Mouse (Mus musculus): ENCODE results near the gene Spdye4b.
"Not testable (repeated sequence)": the region's sequence is repeated elsewhere in the genome, so short reads cannot be mapped to it uniquely, and the experiment has no call there.

Spdye4b gene

DNA sequence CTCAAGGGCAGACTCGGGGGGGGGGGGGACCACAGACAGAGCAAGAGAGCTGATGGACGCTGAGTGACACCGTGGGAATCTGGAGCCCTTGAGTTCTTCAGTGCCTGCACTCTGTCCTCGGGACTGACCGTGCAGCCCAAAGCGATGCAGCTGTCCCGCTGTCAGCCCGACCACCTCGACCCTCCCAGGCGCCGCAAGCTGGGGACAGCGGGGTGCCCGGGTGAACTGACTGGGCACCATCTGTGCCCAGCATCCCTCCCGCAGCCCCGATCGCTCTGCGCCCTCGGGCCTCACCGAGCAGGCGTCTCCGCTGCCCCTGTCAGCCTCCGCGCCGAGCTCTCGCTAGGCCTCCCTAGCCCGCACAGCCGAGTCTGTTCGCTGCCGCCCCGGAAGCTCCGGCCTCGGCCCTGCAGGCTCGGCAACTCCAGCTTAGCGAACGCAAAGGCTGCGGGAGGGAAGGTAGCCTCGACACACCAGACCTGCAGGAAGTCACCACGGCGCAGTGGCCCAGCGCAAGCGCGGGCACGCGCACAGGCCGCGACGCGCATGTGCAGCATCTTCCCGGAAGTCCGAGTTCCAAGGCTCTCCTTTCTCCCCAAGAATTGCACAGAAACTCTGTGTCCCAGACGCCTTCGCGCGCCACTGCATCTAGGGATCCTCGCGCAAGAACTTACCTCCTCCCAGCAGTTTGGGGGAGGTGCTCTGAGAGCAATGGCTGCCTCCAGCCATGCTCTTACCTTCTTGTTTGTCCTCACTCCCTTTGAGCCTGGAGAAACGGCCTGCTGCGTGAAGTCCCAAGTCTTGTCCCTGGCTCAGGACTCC is at the start of gene Spdye4b, which contains the start of gene Rbak:
TSS of gene Spdye4b (plus strand) at position 763 of the 822 bp plus-strand sequence.
TSS of gene Rbak (minus strand) at position 521 of the 822 bp plus-strand sequence.
- in situ Hi-C loops (cut with MboI; ENCODE audit: unreplicated experiment in 2 of 2): loop anchor here (5.0 kb wide), 1 partner anchor 57 kb away; the partner anchor contains the start of gene Zfp12 (in 2 of the 2)

DNA sequence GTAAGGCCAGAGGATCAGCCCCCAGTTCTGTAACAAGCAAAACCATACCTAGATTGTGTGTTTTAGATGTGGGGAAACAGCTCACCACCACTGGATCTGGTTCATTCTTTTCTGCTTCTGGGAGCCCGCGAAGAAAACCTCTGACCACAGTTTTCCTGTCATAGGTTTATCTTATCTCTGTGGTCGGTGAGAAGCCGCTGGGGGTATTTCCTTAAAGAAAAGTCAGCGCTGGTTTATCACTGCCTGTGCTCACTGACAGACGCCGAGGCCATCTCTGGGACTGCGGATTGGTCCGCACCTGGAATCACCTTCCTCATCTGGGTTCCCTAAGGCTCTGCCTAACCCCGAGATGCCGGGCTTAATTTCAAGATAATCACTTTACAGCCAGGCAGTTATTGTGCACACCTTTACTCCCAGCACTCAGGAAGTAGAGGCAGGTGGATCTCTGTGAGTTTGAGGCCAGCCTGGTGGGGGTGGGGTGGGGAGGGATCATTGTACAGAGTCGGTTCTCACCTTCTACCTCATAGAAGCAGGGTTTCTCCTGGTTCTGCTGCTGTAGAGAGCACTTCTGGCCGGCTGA is 47.8 kb upstream of the Spdye4b start:
- in situ Hi-C loops (cut with MboI; ENCODE audit: unreplicated experiment in 2 of 2): no loop called here

DNA sequence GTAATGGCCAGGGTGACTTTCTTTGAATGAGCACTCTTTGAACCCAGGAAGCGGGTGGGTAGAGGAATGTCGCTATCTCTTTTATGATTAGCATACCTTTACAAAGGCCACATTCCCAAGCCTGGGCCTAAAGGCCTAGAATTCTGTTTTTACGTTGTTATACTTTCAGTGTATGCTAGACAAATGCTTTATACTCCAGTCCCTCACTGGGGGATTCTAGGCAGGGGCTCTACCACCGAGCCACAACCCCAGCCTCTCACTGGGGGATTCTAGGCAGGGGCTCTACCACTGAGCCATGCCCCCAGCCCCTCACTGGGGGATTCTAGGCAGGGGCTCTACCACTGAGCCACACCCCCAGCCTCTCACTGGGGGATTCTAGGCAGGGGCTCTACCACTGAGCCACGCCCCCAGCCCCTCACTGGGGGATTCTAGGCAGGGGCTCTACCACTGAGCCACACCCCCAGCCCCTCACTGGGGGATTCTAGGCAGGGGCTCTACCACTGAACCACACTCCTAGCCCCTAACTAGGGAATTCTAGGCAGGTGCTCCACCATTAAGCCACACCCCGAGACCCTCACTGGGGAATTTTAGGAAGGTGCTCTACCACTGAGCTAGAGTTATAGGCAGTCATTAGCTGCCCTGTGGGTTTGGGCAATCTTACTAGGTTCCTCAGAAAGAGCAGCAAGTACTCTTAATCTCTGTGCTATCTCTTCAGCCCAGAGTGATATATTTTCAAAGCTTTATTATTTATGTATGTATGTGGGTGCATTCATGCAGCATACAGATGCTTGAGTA is 46.4 kb upstream of the Spdye4b start:
- in situ Hi-C loops (cut with MboI; ENCODE audit: unreplicated experiment in 2 of 2): not testable (repeated sequence)

DNA sequence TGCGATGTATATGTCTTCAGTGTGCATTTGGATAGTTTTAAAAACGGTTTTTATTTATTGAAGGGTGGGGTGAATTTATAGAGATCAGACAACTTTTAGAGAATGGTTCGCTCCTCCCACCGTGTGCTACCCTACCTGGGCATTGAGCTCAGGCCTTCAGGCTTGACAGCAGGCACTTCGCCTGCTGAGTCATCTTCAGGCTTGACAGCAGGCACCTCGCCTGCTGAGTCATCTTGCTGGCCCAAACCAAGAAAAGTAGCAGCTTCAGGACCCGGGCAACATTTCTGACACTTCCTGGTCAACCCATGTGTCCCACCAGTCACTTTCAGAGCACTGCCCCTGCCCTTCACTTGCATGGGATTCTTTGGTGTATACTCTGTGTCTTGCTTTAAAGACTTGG is 45.8 kb upstream of the Spdye4b start:
- in situ Hi-C loops (cut with MboI; ENCODE audit: unreplicated experiment in 2 of 2): no loop called here

DNA sequence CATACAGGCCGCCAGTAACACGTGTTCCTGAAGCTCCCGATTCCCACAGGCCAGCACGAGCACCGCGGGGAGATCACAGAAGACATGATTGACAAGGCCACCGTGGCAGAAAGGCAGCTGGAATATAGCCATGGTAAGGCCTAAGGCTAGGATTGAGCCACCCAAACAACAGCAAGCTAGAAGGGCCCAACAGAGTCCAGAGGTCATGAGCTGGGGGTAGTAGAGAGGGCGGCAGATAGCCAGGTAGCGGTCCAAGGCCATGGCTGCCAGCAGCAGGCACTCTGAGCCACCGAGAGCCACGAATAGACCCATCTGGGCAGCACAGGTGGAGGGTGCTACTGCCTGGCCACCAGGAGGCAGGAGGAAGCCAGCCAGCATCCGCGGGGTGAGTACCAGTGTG is 43.2 kb upstream of the Spdye4b start:
- in situ Hi-C loops (cut with MboI; ENCODE audit: unreplicated experiment in 2 of 2): no loop called here

DNA sequence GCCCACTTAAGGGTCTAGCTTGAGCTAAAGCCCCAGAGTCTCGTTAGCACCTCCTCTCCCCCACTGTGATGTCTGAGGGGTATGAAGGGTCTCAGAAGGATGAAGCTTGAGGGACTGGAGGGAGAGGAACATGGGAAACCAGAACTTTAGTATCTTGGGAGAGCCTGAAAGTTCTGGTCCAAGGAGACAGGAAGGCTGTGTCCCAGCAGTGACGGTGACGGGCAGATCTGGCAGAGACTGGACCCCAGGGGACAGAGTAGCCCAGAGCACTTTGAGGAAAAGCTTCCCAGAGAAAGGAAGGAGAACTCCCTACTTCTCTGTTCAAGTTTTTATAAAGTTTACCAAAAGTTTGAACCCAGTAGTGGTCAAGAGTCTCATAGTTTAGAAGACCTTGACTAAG is 33.3 kb upstream of the Spdye4b start, which contains the start of gene Olfr718-ps1:
TSS of gene Olfr718-ps1 (minus strand) at position 101 of the 400 bp plus-strand sequence.
- in situ Hi-C loops (cut with MboI; ENCODE audit: unreplicated experiment in 2 of 2): no loop called here

GRCm38 (mm10) chr5:143148661-143149060 is 32.2 kb upstream of the Spdye4b start:
- in situ Hi-C loops (cut with MboI; ENCODE audit: unreplicated experiment in 2 of 2): no loop called here

DNA sequence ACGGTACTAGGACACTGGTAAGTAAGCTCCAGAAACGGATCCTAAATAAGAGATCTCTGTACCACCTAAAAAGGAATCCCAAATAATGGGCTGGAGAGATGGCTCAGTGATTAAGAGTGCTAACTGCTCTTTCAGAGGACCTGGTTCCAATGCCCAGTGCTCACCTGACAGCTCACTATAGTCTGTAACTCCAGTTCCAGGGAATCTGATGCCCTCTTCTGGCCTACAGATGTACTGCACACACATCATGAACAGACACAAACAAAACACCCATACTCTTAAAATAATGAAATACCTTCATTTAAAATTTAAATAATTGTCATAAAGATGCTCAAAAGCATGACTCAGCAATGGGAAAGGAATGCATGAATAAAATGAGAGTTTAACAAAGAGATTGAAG is 31.3 kb upstream of the Spdye4b start:
- in situ Hi-C loops (cut with MboI; ENCODE audit: unreplicated experiment in 2 of 2): no loop called here

DNA sequence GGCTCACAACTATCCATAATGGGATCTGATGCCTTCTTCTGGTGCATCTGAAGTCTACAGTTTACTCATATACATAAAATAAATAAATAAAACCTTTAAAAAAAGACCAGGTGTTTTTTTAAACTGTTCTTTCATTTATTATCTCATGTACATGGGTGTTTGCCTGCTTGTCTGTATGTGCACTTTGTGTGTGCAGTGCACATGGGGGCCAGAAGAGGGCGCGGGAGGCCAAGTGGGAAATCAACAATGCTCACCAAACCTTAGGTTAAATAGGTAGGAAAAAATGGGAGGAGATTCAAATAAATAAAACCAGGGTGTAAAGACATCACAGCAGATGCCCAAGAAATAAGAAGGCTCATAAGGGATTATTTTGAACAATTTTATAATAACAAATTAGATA is 30.8 kb upstream of the Spdye4b start:
- in situ Hi-C loops (cut with MboI; ENCODE audit: unreplicated experiment in 2 of 2): no loop called here

DNA sequence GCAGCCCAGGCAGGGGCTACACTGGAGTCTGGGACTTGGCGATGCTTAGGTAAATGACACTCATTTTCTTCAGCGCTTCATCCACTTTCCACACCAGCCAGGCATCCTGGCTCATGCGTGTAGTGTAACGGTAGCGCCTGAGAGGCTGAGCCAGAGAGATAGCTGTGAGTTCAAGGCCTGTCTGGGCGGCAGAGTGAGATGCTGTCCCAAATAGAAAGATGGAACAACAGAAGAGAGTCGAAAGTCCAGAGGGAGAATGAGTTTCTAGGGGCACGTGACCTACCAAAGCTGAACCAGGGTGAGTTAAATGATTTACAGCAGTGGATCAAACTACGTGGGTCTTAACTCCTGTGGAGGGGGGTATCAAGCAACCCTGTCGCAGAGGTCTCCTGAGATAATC is 27.1 kb upstream of the Spdye4b start:
- in situ Hi-C loops (cut with MboI; ENCODE audit: unreplicated experiment in 2 of 2): no loop called here

- in situ Hi-C loops (cut with MboI; ENCODE audit: unreplicated experiment in 2 of 2): no loop called here
Measured at GRCm38 (mm10) chr5:143155534-143155933, 25.3 kb upstream of the Spdye4b start.

- in situ Hi-C loops (cut with MboI; ENCODE audit: unreplicated experiment in 2 of 2): no loop called here
Measured at GRCm38 (mm10) chr5:143165508-143166070, 15.2 kb upstream of the Spdye4b start.

- in situ Hi-C loops (cut with MboI; ENCODE audit: unreplicated experiment in 2 of 2): loop anchor here (5.0 to 10.0 kb wide), 2 partner anchors 121 to 229 kb away; partner anchors contain the start of gene Kdelr2 (in 1 of the 2)
Measured at GRCm38 (mm10) chr5:143175970-143176369, 4.8 kb upstream of the Spdye4b start.

DNA sequence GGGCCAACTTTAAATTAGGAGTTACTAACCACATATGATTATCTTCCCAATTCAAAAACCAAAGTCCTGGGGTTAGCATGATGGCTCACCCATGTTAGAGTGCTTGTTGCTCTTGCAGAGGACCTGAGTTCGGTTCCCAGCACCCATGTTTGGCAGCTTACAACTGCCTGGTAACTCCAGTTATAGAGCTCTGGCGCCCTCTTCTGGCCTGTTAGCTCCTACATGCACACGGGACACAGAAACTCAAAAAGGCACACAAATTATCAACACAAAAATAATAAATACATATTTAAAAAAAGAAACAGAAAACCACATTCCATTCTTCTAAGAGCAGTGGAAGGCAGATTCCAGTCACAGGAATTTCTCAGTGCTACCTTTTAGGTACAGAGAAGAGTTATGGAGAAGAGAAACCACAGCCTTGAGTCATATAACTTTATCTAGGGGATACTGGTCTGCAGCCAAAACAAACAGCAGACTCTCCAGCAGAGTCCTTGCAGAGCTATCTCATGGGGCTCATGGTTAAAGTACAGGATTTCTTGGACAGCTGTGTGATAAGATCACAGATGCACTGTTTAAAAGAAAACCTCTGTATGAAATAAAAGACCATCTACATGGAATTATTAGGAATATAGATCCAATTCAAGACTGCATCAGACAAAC is 3.1 kb upstream of the Spdye4b start:
- in situ Hi-C loops (cut with MboI; ENCODE audit: unreplicated experiment in 2 of 2): loop anchor here (5.0 to 10.0 kb wide), 2 partner anchors 120 to 227 kb away; partner anchors contain the start of gene Kdelr2 (in 1 of the 2)

- in situ Hi-C loops (cut with MboI; ENCODE audit: unreplicated experiment in 2 of 2): loop anchor here (5.0 to 10.0 kb wide), 2 partner anchors 118 to 226 kb away; partner anchors contain the start of gene Kdelr2 (in 1 of the 2)
Measured at GRCm38 (mm10) chr5:143179179-143179578, 1.6 kb upstream of the Spdye4b start.

- in situ Hi-C loops (cut with MboI; ENCODE audit: unreplicated experiment in 2 of 2): not testable (repeated sequence)
Measured at GRCm38 (mm10) chr5:143188014-143188413, 7.2 kb downstream of the Spdye4b start.

- in situ Hi-C loops (cut with MboI; ENCODE audit: unreplicated experiment in 2 of 2): no loop called here
Measured at GRCm38 (mm10) chr5:143192806-143193205, 12.0 kb downstream of the Spdye4b start.

DNA sequence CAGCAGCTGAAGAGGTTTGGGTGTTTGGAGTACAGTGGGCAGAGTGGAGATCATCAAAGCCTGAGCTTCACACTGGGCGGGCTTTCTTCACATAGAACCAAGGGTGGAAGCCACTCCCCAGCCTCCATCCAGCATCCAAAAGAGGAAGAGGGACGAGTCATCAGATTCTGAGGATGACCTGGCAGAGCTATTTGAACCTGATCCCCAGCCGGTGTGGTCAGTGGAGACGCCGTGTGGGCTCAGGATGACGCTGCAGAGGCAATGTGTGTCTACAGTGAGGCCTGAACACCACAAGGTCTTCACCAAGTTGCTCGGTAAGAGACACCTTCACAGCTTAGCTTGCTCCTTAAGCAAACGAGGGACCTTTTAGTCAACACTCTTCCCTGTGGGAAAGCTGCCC is 13.9 kb downstream of the Spdye4b start:
- in situ Hi-C loops (cut with MboI; ENCODE audit: unreplicated experiment in 2 of 2): not testable (repeated sequence)

- in situ Hi-C loops (cut with MboI; ENCODE audit: unreplicated experiment in 2 of 2): no loop called here
Measured at GRCm38 (mm10) chr5:143195166-143195565, 14.3 kb downstream of the Spdye4b start.

DNA sequence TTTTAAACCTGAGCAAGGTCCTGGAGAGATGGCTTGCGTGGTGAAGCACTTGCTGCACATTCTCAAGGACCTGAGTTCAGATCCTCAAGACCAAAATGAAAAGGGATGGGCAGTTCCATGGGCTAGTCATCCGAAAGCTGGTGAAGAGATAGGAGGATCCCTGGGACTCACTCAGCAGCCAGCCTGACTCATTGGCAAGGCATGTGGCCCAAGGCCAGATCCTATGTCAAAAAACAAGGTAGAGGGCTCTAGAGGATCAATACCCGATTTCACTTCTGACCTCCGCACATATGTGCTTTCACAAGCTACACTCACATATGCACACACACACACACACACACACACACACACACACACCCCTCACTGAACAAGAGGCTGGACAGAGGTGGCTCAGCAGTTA is 15.7 kb downstream of the Spdye4b start:
- in situ Hi-C loops (cut with MboI; ENCODE audit: unreplicated experiment in 2 of 2): no loop called here

Data from v-Abl transformed pro-B cells (cell line).